ENCODE assay signal across 25 mouse cellular contexts in the genomic region with DNA sequence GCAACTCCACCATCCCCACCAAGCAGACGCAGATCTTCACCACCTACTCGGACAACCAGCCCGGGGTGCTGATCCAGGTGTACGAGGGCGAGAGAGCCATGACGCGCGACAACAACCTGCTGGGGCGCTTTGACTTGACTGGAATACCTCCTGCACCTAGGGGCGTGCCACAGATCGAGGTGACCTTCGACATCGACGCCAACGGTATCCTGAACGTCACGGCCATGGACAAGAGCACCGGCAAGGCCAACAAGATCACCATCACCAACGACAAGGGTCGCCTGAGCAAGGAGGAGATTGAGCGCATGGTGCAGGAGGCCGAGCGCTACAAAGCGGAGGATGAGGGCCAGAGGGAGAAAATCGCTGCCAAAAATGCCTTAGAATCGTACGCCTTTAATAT. TPM values are rescaled to one million over a fixed set of nuclear protein-coding genes. Genes with fewer than 3 reads are reported as not detected.
DNase-seq lines count a peak whose midpoint lies in the region; ATAC-seq lines count a peak whose summit lies in the region.
"Had no signal": no experiment of that assay in that cellular context is flagged by ENCODE, and none has a peak within 500 bp of the region (broad histone marks: within the 10 kb centered on the region; RNA-seq: fewer than 3 reads in every experiment).

No protein-coding gene starts in this region.

- peaks cover 10% of the 10 kb centered on the region; the same call in 1 of the 2 replicates for H3K4me1 ChIP-seq in forebrain, embryonic 11.5 days (replicated peaks; ENCODE audit: control insufficient read depth, insufficient read depth, low read length)
- peaks cover 25% of the 10 kb centered on the region for H3K4me1 ChIP-seq in forebrain, embryonic 12.5 days
- H3K4me1 ChIP-seq in hindbrain, embryonic 13.5 days (replicated peaks), result peaks cover 24% of the 10 kb centered on the region
- H3K4me1 ChIP-seq in hindbrain, embryonic 11.5 days (replicated peaks; ENCODE audit: control insufficient read depth, insufficient read depth, low read length), result peaks cover 4% of the 10 kb centered on the region
- H3K4me1 ChIP-seq in midbrain, embryonic 13.5 days (replicated peaks), result peaks cover 25% of the 10 kb centered on the region
- H3K4me1 ChIP-seq in midbrain, embryonic 10.5 days, result peaks cover 24% of the 10 kb centered on the region

- H3K27me3 ChIP-seq in forebrain, embryonic 11.5 days (ENCODE audit: control insufficient read depth, insufficient read depth, low read length), result no peaks in the 10 kb centered on the region
- peaks cover 3% of the 10 kb centered on the region; the same call in 1 of the 2 replicates for H3K27me3 ChIP-seq in forebrain, embryonic 12.5 days
- H3K27me3 ChIP-seq in hindbrain, embryonic 13.5 days, result peaks cover 7% of the 10 kb centered on the region; the same call in 1 of the 2 replicates
- no peaks in the 10 kb centered on the region for H3K27me3 ChIP-seq in hindbrain, embryonic 11.5 days (ENCODE audit: control insufficient read depth, insufficient read depth, low read length)
- peaks cover 12% of the 10 kb centered on the region; the same call in 1 of the 2 replicates for H3K27me3 ChIP-seq in midbrain, embryonic 13.5 days
- peaks cover 12% of the 10 kb centered on the region for H3K27me3 ChIP-seq in midbrain, embryonic 10.5 days (ENCODE audit: low read depth, poor library complexity, severe bottlenecking)
- H3K27me3 ChIP-seq: CH12.LX; embryonic facial prominence, embryonic 12.5 days; forebrain, embryonic 15.5 days; Patski had no signal

- no peaks in the 10 kb centered on the region for H3K9me3 ChIP-seq in forebrain, embryonic 11.5 days (ENCODE audit: control insufficient read depth, low read length)
- no peaks in the 10 kb centered on the region for H3K9me3 ChIP-seq in forebrain, embryonic 12.5 days
- H3K9me3 ChIP-seq in hindbrain, embryonic 13.5 days, result no peaks in the 10 kb centered on the region
- no peaks in the 10 kb centered on the region for H3K9me3 ChIP-seq in hindbrain, embryonic 11.5 days (ENCODE audit: control insufficient read depth, low read length)
- no peaks in the 10 kb centered on the region for H3K9me3 ChIP-seq in midbrain, embryonic 13.5 days
- no peaks in the 10 kb centered on the region for H3K9me3 ChIP-seq in midbrain, embryonic 10.5 days (replicated peaks)
- H3K9me3 ChIP-seq: embryonic facial prominence, embryonic 10.5 days; embryonic facial prominence, embryonic 12.5 days; forebrain, embryonic 13.5 days; forebrain, embryonic 15.5 days had no signal

- H3K27ac ChIP-seq in forebrain, embryonic 11.5 days (ENCODE audit: low read depth, low read length), result no peak overlapping the region
- no peak overlapping the region for H3K27ac ChIP-seq in forebrain, embryonic 12.5 days
- H3K27ac ChIP-seq in hindbrain, embryonic 13.5 days, result no peak overlapping the region
- H3K27ac ChIP-seq in hindbrain, embryonic 11.5 days (ENCODE audit: low read depth, low read length), result no peak overlapping the region
- H3K27ac ChIP-seq in midbrain, embryonic 13.5 days, result no peak overlapping the region
- no peak overlapping the region for H3K27ac ChIP-seq in midbrain, embryonic 10.5 days (replicated peaks)
- H3K27ac ChIP-seq: embryonic facial prominence, embryonic 10.5 days; embryonic facial prominence, embryonic 12.5 days; forebrain, embryonic 13.5 days; forebrain, embryonic 15.5 days had no signal

- H3K4me3 ChIP-seq in forebrain, embryonic 11.5 days (ENCODE audit: low read depth, low read length), result no peak overlapping the region
- no peak overlapping the region for H3K4me3 ChIP-seq in forebrain, embryonic 12.5 days (replicated peaks)
- no peak overlapping the region for H3K4me3 ChIP-seq in hindbrain, embryonic 13.5 days
- no peak overlapping the region for H3K4me3 ChIP-seq in hindbrain, embryonic 11.5 days (ENCODE audit: low read depth, low read length)
- no peak overlapping the region for H3K4me3 ChIP-seq in midbrain, embryonic 13.5 days (replicated peaks)
- no peak overlapping the region for H3K4me3 ChIP-seq in midbrain, embryonic 10.5 days
- H3K4me3 ChIP-seq: embryonic facial prominence, embryonic 10.5 days; embryonic facial prominence, embryonic 12.5 days; forebrain, embryonic 13.5 days; forebrain, embryonic 15.5 days had no signal

- peak; percentile 44 for DNase-seq in forebrain, embryonic 11.5 days (ENCODE audit: low spot score)
- no peak for DNase-seq in hindbrain, embryonic 11.5 days (ENCODE audit: low spot score)
- DNase-seq in midbrain, embryonic 10.5 days (ENCODE audit: low spot score), result no peak
- DNase-seq: adrenal gland, adult 8-10 months; adrenal gland, postnatal 14 days; adrenal gland, postnatal 36 days; B cell, adult 2 months; cerebellum, adult 11-12 months; cerebellum, adult 2 months; cerebellum, postnatal 25 days; forebrain, postnatal 0 days had no signal

- H3K36me3 ChIP-seq in forebrain, embryonic 11.5 days (ENCODE audit: control insufficient read depth, insufficient read depth, low read length), result no peaks in the 10 kb centered on the region
- H3K36me3 ChIP-seq in forebrain, embryonic 12.5 days (replicated peaks), result no peaks in the 10 kb centered on the region
- H3K36me3 ChIP-seq in hindbrain, embryonic 13.5 days, result no peaks in the 10 kb centered on the region; the same call in 1 of the 2 replicates
- no peaks in the 10 kb centered on the region for H3K36me3 ChIP-seq in hindbrain, embryonic 11.5 days (ENCODE audit: control insufficient read depth, insufficient read depth, low read length)
- no peaks in the 10 kb centered on the region for H3K36me3 ChIP-seq in midbrain, embryonic 13.5 days
- H3K36me3 ChIP-seq in midbrain, embryonic 10.5 days, result peaks cover 13% of the 10 kb centered on the region
- H3K36me3 ChIP-seq: embryonic facial prominence, embryonic 12.5 days; forebrain, embryonic 15.5 days had no signal

- no peak overlapping the region for H3K9ac ChIP-seq in forebrain, embryonic 11.5 days (ENCODE audit: low read length)
- H3K9ac ChIP-seq in forebrain, embryonic 12.5 days, result no peak overlapping the region
- 0 out of 2 replicates have a peak overlapping the region, but pooled peaks have one; percentile 8 for H3K9ac ChIP-seq in hindbrain, embryonic 13.5 days
- no peak overlapping the region for H3K9ac ChIP-seq in hindbrain, embryonic 11.5 days (ENCODE audit: low read depth, low read length)
- H3K9ac ChIP-seq in midbrain, embryonic 13.5 days (replicated peaks), result 0 out of 2 replicates have a peak overlapping the region, but pooled peaks have one; percentile 39
- H3K9ac ChIP-seq: embryonic facial prominence, embryonic 12.5 days; forebrain, embryonic 13.5 days; forebrain, embryonic 15.5 days; forebrain, postnatal 0 days had no signal

- ATAC-seq in forebrain, embryonic 11.5 days (replicated peaks; ENCODE audit: low FRiP score), result no peak
- ATAC-seq in forebrain, embryonic 12.5 days (ENCODE audit: low FRiP score), result no peak
- ATAC-seq in hindbrain, embryonic 13.5 days (ENCODE audit: low FRiP score), result no peak
- no peak for ATAC-seq in hindbrain, embryonic 11.5 days (ENCODE audit: low FRiP score)
- ATAC-seq in midbrain, embryonic 13.5 days, result no peak
- ATAC-seq: activated CD4-positive, CD25-positive, alpha-beta regulatory T cell, adult 4 months; CD4-positive, CD25-positive, alpha-beta regulatory T cell, adult 4 months; forebrain, embryonic 13.5 days; forebrain, embryonic 15.5 days; forebrain, postnatal 0 days; Patski had no signal

- no peak overlapping the region for H3K4me2 ChIP-seq in forebrain, embryonic 11.5 days (ENCODE audit: low read depth, low read length, severe bottlenecking)
- no peak overlapping the region for H3K4me2 ChIP-seq in forebrain, embryonic 12.5 days
- no peak overlapping the region for H3K4me2 ChIP-seq in hindbrain, embryonic 13.5 days
- H3K4me2 ChIP-seq in hindbrain, embryonic 11.5 days (replicated peaks; ENCODE audit: low read depth, low read length), result no peak overlapping the region
- H3K4me2 ChIP-seq in midbrain, embryonic 13.5 days (replicated peaks), result no peak overlapping the region
- H3K4me2 ChIP-seq: embryonic facial prominence, embryonic 12.5 days; forebrain, embryonic 13.5 days; forebrain, embryonic 15.5 days had no signal

- WGBS in forebrain, embryonic 11.5 days, result 91% methylated on average over 27 of the region's 27 CpGs
- WGBS in forebrain, embryonic 12.5 days, result 91% methylated on average over 27 of the region's 27 CpGs
- 91% methylated on average over 27 of the region's 27 CpGs for whole genome bisulfite sequencing in hindbrain, embryonic 13.5 days
- 88% methylated on average over 27 of the region's 27 CpGs for WGBS in hindbrain, embryonic 11.5 days
- 91% methylated on average over 27 of the region's 27 CpGs for WGBS in midbrain, embryonic 13.5 days
- 88% methylated on average over 27 of the region's 27 CpGs for WGBS in midbrain, embryonic 10.5 days

RNA-seq across cellular contexts. Expression of gene Lsm2, which starts 3.4 kb away (rescaled TPM):
- 288 and 292 TPM in 2 replicates for polyA plus RNA-seq in forebrain, embryonic 11.5 days (2014; fragmentation: Nextera tagmentation; extraction: Ambion mirVana)
- 226 and 238 TPM in 2 replicates for polyA plus RNA-seq in forebrain, embryonic 12.5 days (2016; fragmentation: Nextera tagmentation; extraction: Ambion mirVana)
- polyA plus RNA-seq in hindbrain, embryonic 13.5 days (2015; fragmentation: Nextera tagmentation; extraction: Ambion mirVana), result 112 and 117 TPM in 2 replicates
- 188 and 207 TPM in 2 replicates for polyA plus RNA-seq in hindbrain, embryonic 11.5 days (2014; fragmentation: Nextera tagmentation; extraction: Ambion mirVana)
- 141 and 150 TPM in 2 replicates for polyA plus RNA-seq in midbrain, embryonic 13.5 days (2015; fragmentation: Nextera tagmentation; extraction: Ambion mirVana)
- polyA plus RNA-seq in midbrain, embryonic 10.5 days (2016; fragmentation: Nextera tagmentation; extraction: Ambion mirVana), result 307 and 337 TPM in 2 replicates

RNA-seq across cellular contexts. Expression of gene Hspa1l, which starts 5.7 kb away (rescaled TPM):
- 1.7 and 1.8 TPM in 2 replicates for polyA plus RNA-seq in forebrain, embryonic 11.5 days (2014; fragmentation: Nextera tagmentation; extraction: Ambion mirVana)
- 1.2 and 1.3 TPM in 2 replicates for polyA plus RNA-seq in forebrain, embryonic 12.5 days (2016; fragmentation: Nextera tagmentation; extraction: Ambion mirVana)
- polyA plus RNA-seq in hindbrain, embryonic 13.5 days (2015; fragmentation: Nextera tagmentation; extraction: Ambion mirVana), result 0.85 and 1.1 TPM in 2 replicates
- polyA plus RNA-seq in hindbrain, embryonic 11.5 days (2014; fragmentation: Nextera tagmentation; extraction: Ambion mirVana), result 0.93 and 1.2 TPM in 2 replicates
- polyA plus RNA-seq in midbrain, embryonic 13.5 days (2015; fragmentation: Nextera tagmentation; extraction: Ambion mirVana), result 0.55 and 1.5 TPM in 2 replicates
- polyA plus RNA-seq in midbrain, embryonic 10.5 days (2016; fragmentation: Nextera tagmentation; extraction: Ambion mirVana), result 0.71 and 0.81 TPM in 2 replicates
- polyA plus RNA-seq: G1E had no signal

RNA-seq across cellular contexts. Expression of gene Hspa1a, which starts 6.3 kb away (rescaled TPM):
- polyA plus RNA-seq in forebrain, embryonic 11.5 days (2014; fragmentation: Nextera tagmentation; extraction: Ambion mirVana), result 1.6 TPM in 2 replicates
- polyA plus RNA-seq in forebrain, embryonic 12.5 days (2016; fragmentation: Nextera tagmentation; extraction: Ambion mirVana), result 2.0 and 2.3 TPM in 2 replicates
- 4.0 and 4.6 TPM in 2 replicates for polyA plus RNA-seq in hindbrain, embryonic 13.5 days (2015; fragmentation: Nextera tagmentation; extraction: Ambion mirVana)
- polyA plus RNA-seq in hindbrain, embryonic 11.5 days (2014; fragmentation: Nextera tagmentation; extraction: Ambion mirVana), result 0.93 and 1.4 TPM in 2 replicates
- polyA plus RNA-seq in midbrain, embryonic 13.5 days (2015; fragmentation: Nextera tagmentation; extraction: Ambion mirVana), result 2.8 and 2.9 TPM in 2 replicates
- 1.3 and 1.6 TPM in 2 replicates for polyA plus RNA-seq in midbrain, embryonic 10.5 days (2016; fragmentation: Nextera tagmentation; extraction: Ambion mirVana)

RNA-seq across cellular contexts. Expression of gene Gm20481, which starts 8.5 kb away (rescaled TPM):
- polyA plus RNA-seq in forebrain, embryonic 11.5 days (2014; fragmentation: Nextera tagmentation; extraction: Ambion mirVana), result not detected in 2 replicates
- polyA plus RNA-seq in forebrain, embryonic 12.5 days (2016; fragmentation: Nextera tagmentation; extraction: Ambion mirVana), result not detected in 2 replicates
- not detected in 2 replicates for polyA plus RNA-seq in hindbrain, embryonic 13.5 days (2015; fragmentation: Nextera tagmentation; extraction: Ambion mirVana)
- 0.49 TPM in 1 of 2 replicates, not detected in the other for polyA plus RNA-seq in hindbrain, embryonic 11.5 days (2014; fragmentation: Nextera tagmentation; extraction: Ambion mirVana)
- polyA plus RNA-seq in midbrain, embryonic 13.5 days (2015; fragmentation: Nextera tagmentation; extraction: Ambion mirVana), result not detected in 2 replicates
- polyA plus RNA-seq in midbrain, embryonic 10.5 days (2016; fragmentation: Nextera tagmentation; extraction: Ambion mirVana), result 0.27 TPM in 1 of 2 replicates, not detected in the other
- polyA plus RNA-seq: activated CD4-positive, CD25-positive, alpha-beta regulatory T cell, adult 4 months; cerebellum, adult 2 months; cortical plate, adult 2 months; embryonic facial prominence, embryonic 10.5 days; embryonic facial prominence, embryonic 12.5 days; embryonic facial prominence, embryonic 14.5 days; forebrain, embryonic 13.5 days; forebrain, embryonic 15.5 days; forebrain, postnatal 0 days; G1E had no signal

RNA-seq across cellular contexts. Expression of gene Hspa1b, which starts 19.2 kb away (rescaled TPM):
- 0.24 TPM in 1 of 2 replicates, not detected in the other for polyA plus RNA-seq in forebrain, embryonic 11.5 days (2014; fragmentation: Nextera tagmentation; extraction: Ambion mirVana)
- polyA plus RNA-seq in forebrain, embryonic 12.5 days (2016; fragmentation: Nextera tagmentation; extraction: Ambion mirVana), result 0.11 and 0.21 TPM in 2 replicates
- polyA plus RNA-seq in hindbrain, embryonic 13.5 days (2015; fragmentation: Nextera tagmentation; extraction: Ambion mirVana), result 0.26 and 0.32 TPM in 2 replicates
- polyA plus RNA-seq in hindbrain, embryonic 11.5 days (2014; fragmentation: Nextera tagmentation; extraction: Ambion mirVana), result 0.15 TPM in 1 of 2 replicates, not detected in the other
- polyA plus RNA-seq in midbrain, embryonic 13.5 days (2015; fragmentation: Nextera tagmentation; extraction: Ambion mirVana), result 0.10 and 0.11 TPM in 2 replicates
- polyA plus RNA-seq in midbrain, embryonic 10.5 days (2016; fragmentation: Nextera tagmentation; extraction: Ambion mirVana), result 0.19 TPM in 1 of 2 replicates, not detected in the other

Comparison
In these comparisons a context has a peak if more than half of its experiments do, and no peak if none do; other contexts are left out.
1. H3K9ac ChIP-seq: peak in hindbrain, embryonic 13.5 days (single experiment) and midbrain, embryonic 13.5 days (single experiment); none in forebrain, embryonic 11.5 days (single experiment), forebrain, embryonic 12.5 days (single experiment) and hindbrain, embryonic 11.5 days (single experiment).